Mouse (Mus musculus) heart, postnatal 0 days (tissue): ENCODE data around the gene Abhd6.

Experiments used
- CTCF ChIP-seq: IDR thresholded peaks from 2 replicates; pipeline ENCODE4 v1.5.1; 2016; ENCODE audit warnings: antibody characterized with exemption, control low read depth, low read depth
- EP300 ChIP-seq: IDR thresholded peaks from 2 replicates; pipeline ENCODE4 v1.6.1; 2016; ENCODE audit warnings: antibody characterized with exemption, low read depth

DNA sequence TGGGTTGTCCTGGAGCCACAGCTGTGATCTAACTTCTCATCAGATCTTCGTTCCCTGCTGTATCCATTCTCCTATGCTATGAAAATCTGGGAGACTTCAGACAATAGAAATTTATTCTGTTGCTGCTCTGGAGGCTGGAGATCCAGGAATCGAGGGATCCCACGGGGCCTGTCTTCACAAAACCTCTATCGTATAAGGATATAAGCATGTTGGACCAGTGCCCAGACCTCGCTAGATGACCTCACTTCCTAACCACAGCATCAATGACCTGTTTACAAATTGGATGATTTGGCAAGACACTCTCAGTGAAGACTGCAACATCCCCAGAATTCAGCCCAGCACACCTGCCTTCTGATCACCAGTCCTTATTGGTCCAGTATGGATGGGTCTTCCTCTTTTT is 41.0 kb upstream of the Abhd6 start:
- TF ChIP-seq CTCF = no peak
- TF ChIP-seq EP300 = no peak
